Mouse (Mus musculus) neural tube, embryonic 15.5 days (tissue): ENCODE measurements around the gene Nat8f2. TPM values are rescaled to one million over a fixed set of nuclear protein-coding genes. Genes with fewer than 3 reads are reported as not detected.
"Not testable (repeated sequence)": the region's sequence is repeated elsewhere in the genome, so short reads cannot be mapped to it uniquely, and the experiment has no call there.

Experiments used
- ATAC-seq: fragments of 200-750 bp; cut with Nextera tagmentation; 2 replicates; pipeline ENCODE4 v1.8.0; 2017; ENCODE audit warnings: mild to moderate bottlenecking, moderate TSS enrichment, moderate library complexity; ENCODE audit not compliant: low FRiP score
- H3K27ac ChIP-seq: fragments of 300-500 bp; sonication (generic); replicated peaks from 2 replicates; pipeline ENCODE4 v1.5.1; 2015; ENCODE audit warnings: mild to moderate bottlenecking, inconsistent platforms
- H3K27me3 ChIP-seq: fragments of 300-500 bp; sonication (generic); replicated peaks from 2 replicates; pipeline ENCODE4 v1.6.1; 2015; ENCODE audit warnings: inconsistent platforms
- H3K36me3 ChIP-seq: fragments of 300-500 bp; sonication (generic); 2 replicates; pipeline ENCODE4 v1.6.1; 2015; ENCODE audit warnings: inconsistent platforms
- H3K4me1 ChIP-seq: fragments of 300-500 bp; sonication (generic); 2 replicates; pipeline ENCODE4 v1.6.1; 2015; ENCODE audit warnings: inconsistent platforms
- H3K4me2 ChIP-seq: fragments of 300-500 bp; sonication (generic); 2 replicates; pipeline ENCODE4 v1.6.1; 2015; ENCODE audit warnings: inconsistent platforms, mild to moderate bottlenecking, moderate library complexity
- H3K4me3 ChIP-seq: fragments of 300-500 bp; sonication (generic); replicated peaks from 2 replicates; pipeline ENCODE4 v1.5.1; 2015; ENCODE audit warnings: mild to moderate bottlenecking, inconsistent platforms
- H3K9ac ChIP-seq: fragments of 300-500 bp; sonication (generic); replicated peaks from 2 replicates; pipeline ENCODE4 v1.6.1; 2015; ENCODE audit warnings: mild to moderate bottlenecking, inconsistent platforms
- H3K9me3 ChIP-seq: fragments of 300-500 bp; sonication (generic); replicated peaks from 2 replicates; pipeline ENCODE4 v1.6.1; 2016; ENCODE audit warnings: inconsistent platforms
- WGBS: fragments of 180-500 bp; shearing (Covaris S2); methylation state at CpG from one replicate; pipeline ENCODE4 v1.1.7; 2015; ENCODE audit warnings: mixed read lengths; 5-methylcytosine and 5-hydroxymethylcytosine counted together
- polyA plus RNA-seq: library from polyadenylated mRNA; unstranded; fragments of >200 nt; fragmentation: Nextera tagmentation; extraction: Ambion mirVana; gene quantifications from 2 replicates; pipeline ENCODE4 v1.2.1, GENCODE M21; 2015

Gene Nat8f2
- polyA plus RNA-seq, 1 experiment from 2014 or later = not detected

- 0 out of 2 replicates have a peak, but pooled peaks cover 4% of the 10 kb centered on the region for H3K4me1 ChIP-seq
- no peaks in the 10 kb centered on the region for H3K36me3 ChIP-seq
- H3K27me3 ChIP-seq = no peaks in the 10 kb centered on the region
- H3K4me2 ChIP-seq = no peak overlapping the region
- no peak for ATAC-seq
- H3K9me3 ChIP-seq = no peaks in the 10 kb centered on the region
- no peak overlapping the region for H3K9ac ChIP-seq
- H3K27ac ChIP-seq = no peak overlapping the region
- no peak overlapping the region for H3K4me3 ChIP-seq
- 84% methylated on average over 3 of the region's 3 CpGs for WGBS
Measured at GRCm38 (mm10) chr6:85862565-85862964, 6.4 kb downstream of the Nat8f2 start.

GRCm38 (mm10) chr6:85861247-85861646 lies 7.7 kb downstream of the Nat8f2 start:
- Histone ChIP-seq H3K9me3 (no peaks in the 10 kb centered on the region), H3K9ac (no peak overlapping the region), H3K4me3 (no peak overlapping the region), H3K4me2 (no peak overlapping the region), H3K36me3 (no peaks in the 10 kb centered on the region), H3K27ac (no peak overlapping the region), H3K27me3 (no peaks in the 10 kb centered on the region), H3K4me1 (0 out of 2 replicates have a peak, but pooled peaks cover 4% of the 10 kb centered on the region)
- 89% methylated on average over 3 of the region's 3 CpGs for WGBS
- no peak for ATAC-seq

- no peaks in the 10 kb centered on the region for H3K9me3 ChIP-seq
- peak; percentile 72 for ATAC-seq
- H3K27ac ChIP-seq = no peak overlapping the region; the same call in 1 of the 2 replicates
- H3K4me2 ChIP-seq = no peak overlapping the region
- no peaks in the 10 kb centered on the region for H3K4me1 ChIP-seq
- no peak overlapping the region for H3K9ac ChIP-seq
- no peaks in the 10 kb centered on the region for H3K36me3 ChIP-seq
- no peak overlapping the region for H3K4me3 ChIP-seq
- H3K27me3 ChIP-seq = no peaks in the 10 kb centered on the region
- 71% methylated on average over 1 of the region's 1 CpGs for WGBS
Measured at GRCm38 (mm10) chr6:85856194-85856678, 12.7 kb downstream of the Nat8f2 start.

- H3K4me2 ChIP-seq = no peak overlapping the region
- 78% methylated on average over 3 of the region's 3 CpGs for WGBS
- no peaks in the 10 kb centered on the region for H3K27me3 ChIP-seq
- H3K4me1 ChIP-seq = no peaks in the 10 kb centered on the region
- H3K4me3 ChIP-seq = no peak overlapping the region
- H3K36me3 ChIP-seq = no peaks in the 10 kb centered on the region
- no peak for ATAC-seq
- H3K27ac ChIP-seq = no peak overlapping the region
- H3K9ac ChIP-seq = no peak overlapping the region
- no peaks in the 10 kb centered on the region for H3K9me3 ChIP-seq
Measured at GRCm38 (mm10) chr6:85853481-85853880, 15.5 kb downstream of the Nat8f2 start.

GRCm38 (mm10) chr6:85851062-85851773 lies 17.7 kb downstream of the Nat8f2 start:
- Histone ChIP-seq H3K4me1 (0 out of 2 replicates have a peak, but pooled peaks cover 3% of the 10 kb centered on the region), H3K36me3 (no peaks in the 10 kb centered on the region), H3K27ac (no peak overlapping the region), H3K4me2 (no peak overlapping the region), H3K9me3 (no peaks in the 10 kb centered on the region), H3K27me3 (no peaks in the 10 kb centered on the region), H3K4me3 (no peak overlapping the region), H3K9ac (no peak overlapping the region)
- 92% methylated on average over 7 of the region's 7 CpGs for WGBS
- ATAC-seq = no peak

- Histone ChIP-seq H3K4me3 (no peak overlapping the region), H3K9me3 (no peaks in the 10 kb centered on the region), H3K36me3 (no peaks in the 10 kb centered on the region), H3K4me2 (no peak overlapping the region), H3K27ac (no peak overlapping the region), H3K27me3 (no peaks in the 10 kb centered on the region), H3K9ac (no peak overlapping the region), H3K4me1 (0 out of 2 replicates have a peak, but pooled peaks cover 3% of the 10 kb centered on the region)
- ATAC-seq = no peak
- 16% methylated on average over 2 of the region's 2 CpGs for WGBS
Measured at GRCm38 (mm10) chr6:85849240-85849639, 19.7 kb downstream of the Nat8f2 start.

GRCm38 (mm10) chr6:85848140-85848539 lies 20.8 kb downstream of the Nat8f2 start:
- no peak overlapping the region for H3K27ac ChIP-seq
- H3K4me3 ChIP-seq = no peak overlapping the region
- ATAC-seq = no peak
- no peaks in the 10 kb centered on the region for H3K36me3 ChIP-seq
- WGBS = 91% methylated on average over 4 of the region's 4 CpGs
- H3K9me3 ChIP-seq = no peaks in the 10 kb centered on the region
- H3K4me1 ChIP-seq = 0 out of 2 replicates have a peak, but pooled peaks cover 3% of the 10 kb centered on the region
- no peaks in the 10 kb centered on the region for H3K27me3 ChIP-seq
- H3K4me2 ChIP-seq = no peak overlapping the region
- H3K9ac ChIP-seq = no peak overlapping the region

GRCm38 (mm10) chr6:85846921-85847320 lies 22.0 kb downstream of the Nat8f2 start:
- no peak overlapping the region for H3K27ac ChIP-seq
- no peaks in the 10 kb centered on the region for H3K36me3 ChIP-seq
- H3K4me1 ChIP-seq = 0 out of 2 replicates have a peak, but pooled peaks cover 3% of the 10 kb centered on the region
- ATAC-seq = no peak
- H3K9ac ChIP-seq = no peak overlapping the region
- H3K27me3 ChIP-seq = no peaks in the 10 kb centered on the region
- no peak overlapping the region for H3K4me2 ChIP-seq
- 66% methylated on average over 1 of the region's 1 CpGs for WGBS
- H3K4me3 ChIP-seq = no peak overlapping the region
- no peaks in the 10 kb centered on the region for H3K9me3 ChIP-seq

GRCm38 (mm10) chr6:85843677-85844458 lies 25.1 kb downstream of the Nat8f2 start:
- WGBS = 68% methylated on average over 25 of the region's 25 CpGs
- H3K9ac ChIP-seq, H3K4me2 ChIP-seq, H3K4me3 ChIP-seq, H3K27me3 ChIP-seq, ATAC-seq, H3K4me1 ChIP-seq, H3K27ac ChIP-seq, H3K36me3 ChIP-seq, H3K9me3 ChIP-seq: not testable (repeated sequence)

GRCm38 (mm10) chr6:85839982-85840381 lies 29.0 kb downstream of the Nat8f2 start:
- no peaks in the 10 kb centered on the region for H3K27me3 ChIP-seq
- no peak overlapping the region for H3K4me2 ChIP-seq
- no peaks in the 10 kb centered on the region for H3K36me3 ChIP-seq
- no peak overlapping the region for H3K4me3 ChIP-seq
- ATAC-seq = no peak
- H3K9me3 ChIP-seq = no peaks in the 10 kb centered on the region
- H3K27ac ChIP-seq = no peak overlapping the region
- WGBS = 48% methylated on average over 4 of the region's 4 CpGs
- H3K4me1 ChIP-seq = no peaks in the 10 kb centered on the region
- no peak overlapping the region for H3K9ac ChIP-seq

GRCm38 (mm10) chr6:85838674-85839073 lies 30.3 kb downstream of the Nat8f2 start:
- Histone ChIP-seq H3K27me3 (no peaks in the 10 kb centered on the region), H3K4me3 (no peak overlapping the region), H3K27ac (no peak overlapping the region), H3K4me2 (no peak overlapping the region), H3K9me3 (no peaks in the 10 kb centered on the region), H3K36me3 (no peaks in the 10 kb centered on the region), H3K4me1 (no peaks in the 10 kb centered on the region), H3K9ac (no peak overlapping the region)
- WGBS = 68% methylated on average over 8 of the region's 8 CpGs
- ATAC-seq = no peak

GRCm38 (mm10) chr6:85837307-85837706 lies 31.7 kb downstream of the Nat8f2 start:
- not testable (repeated sequence) for H3K36me3 ChIP-seq, ATAC-seq
- WGBS = 30% methylated on average over 12 of the region's 12 CpGs

More at GRCm38 (mm10) chr6:85837307-85837706, 31.7 kb downstream of the Nat8f2 start:
- peak overlapping the region; percentile 26 for H3K4me2 ChIP-seq
- H3K9ac ChIP-seq, H3K27me3 ChIP-seq, H3K4me3 ChIP-seq, H3K9me3 ChIP-seq, H3K27ac ChIP-seq, H3K4me1 ChIP-seq: not testable (repeated sequence)
